ENCODE assay signal across 12 mouse cellular contexts in genomic region chr15:79202575-79202974, GRCm38 (mm10). TPM values are rescaled to one million over a fixed set of nuclear protein-coding genes. Genes with fewer than 3 reads are reported as not detected.
A peak's percentile ranks its signal among the peaks of the same experiment; 100 is the strongest.
DNase-seq lines count a peak whose midpoint lies in the region; ATAC-seq and TF ChIP-seq lines count a peak whose summit lies in the region.
"Had no signal": no experiment of that assay in that cellular context is flagged by ENCODE, and none has a peak within 500 bp of the region (broad histone marks: within the 10 kb centered on the region; RNA-seq: fewer than 3 reads in every experiment).

No protein-coding gene starts in this region.

- H3K4me3 ChIP-seq in forebrain, embryonic 14.5 days (ENCODE audit: low read depth, low read length), result no peak overlapping the region
- no peak overlapping the region for H3K4me3 ChIP-seq in limb, embryonic 14.5 days (replicated peaks; ENCODE audit: low read length)
- H3K4me3 ChIP-seq in kidney, embryonic 14.5 days (ENCODE audit: low read length), result no peak overlapping the region
- H3K4me3 ChIP-seq: liver, embryonic 12.5 days had no signal

- H3K27ac ChIP-seq in forebrain, embryonic 14.5 days (ENCODE audit: low read depth, low read length), result peak overlapping the region; percentile 70; the same call in 1 of the 2 replicates
- H3K27ac ChIP-seq in limb, embryonic 14.5 days (replicated peaks; ENCODE audit: low read depth, low read length), result 0 out of 2 replicates have a peak overlapping the region, but pooled peaks have one; percentile 52
- H3K27ac ChIP-seq in kidney, embryonic 14.5 days (ENCODE audit: low read depth, low read length), result no peak overlapping the region
- H3K27ac ChIP-seq: liver, embryonic 12.5 days had no signal

- no peak overlapping the region for H3K9ac ChIP-seq in forebrain, embryonic 14.5 days (ENCODE audit: low read length)
- H3K9ac ChIP-seq in limb, embryonic 14.5 days (ENCODE audit: low read depth, low read length, severe bottlenecking), result no peak overlapping the region
- no peak overlapping the region for H3K9ac ChIP-seq in kidney, embryonic 14.5 days (ENCODE audit: low read depth, low read length)
- H3K9ac ChIP-seq: liver, embryonic 12.5 days had no signal

- DNase-seq in right cerebral cortex, postnatal 10 days (ENCODE audit: low spot score in 2 of 2), result peak; percentile 50 to 61
- DNase-seq in right cerebral cortex, adult 18-20 months, result no peak
- peak; percentile 28 for DNase-seq in forebrain, embryonic 14.5 days (ENCODE audit: low spot score)
- DNase-seq in limb, embryonic 14.5 days (ENCODE audit: low spot score), result peak; percentile 13
- DNase-seq in urinary bladder, adult 18-20 months (ENCODE audit: low spot score in 2 of 2), result no peak
- DNase-seq in adrenal gland, adult 18-20 months (ENCODE audit: low spot score in 2 of 2), result no peak
- DNase-seq: cerebellum, adult 18-20 months had no signal

- peaks cover 12% of the 10 kb centered on the region for H3K4me1 ChIP-seq in forebrain, embryonic 14.5 days (ENCODE audit: control insufficient read depth, insufficient read depth, low read length)
- peaks cover 18% of the 10 kb centered on the region for H3K4me1 ChIP-seq in limb, embryonic 14.5 days (ENCODE audit: control insufficient read depth, insufficient read depth, low read length)
- H3K4me1 ChIP-seq in kidney, embryonic 14.5 days (ENCODE audit: control insufficient read depth, insufficient read depth, low read length), result peaks cover 3% of the 10 kb centered on the region

- TF ChIP-seq POLR2A in limb, embryonic 14.5 days (IDR thresholded peaks at IDR 0.05; ENCODE audit: borderline replicate concordance, extremely low read depth, insufficient read depth, insufficient read length), result no peak

- 0 out of 2 replicates have a peak overlapping the region, but pooled peaks have one; percentile 7 for H3K4me2 ChIP-seq in forebrain, embryonic 14.5 days (ENCODE audit: low read length)
- H3K4me2 ChIP-seq in limb, embryonic 14.5 days (replicated peaks; ENCODE audit: low read depth, low read length, severe bottlenecking), result no peak overlapping the region
- H3K4me2 ChIP-seq in kidney, embryonic 14.5 days (replicated peaks; ENCODE audit: low read depth, low read length), result no peak overlapping the region; the same call in 1 of the 2 replicates
- H3K4me2 ChIP-seq: liver, embryonic 12.5 days had no signal

- WGBS in forebrain, embryonic 14.5 days, result 51% methylated on average over 10 of the region's 10 CpGs
- WGBS in limb, embryonic 14.5 days, result 30% methylated on average over 10 of the region's 10 CpGs
- WGBS in kidney, embryonic 14.5 days, result 35% methylated on average over 10 of the region's 10 CpGs

- ATAC-seq in forebrain, embryonic 14.5 days, result peak; percentile 33
- peak; percentile 51 for ATAC-seq in limb, embryonic 14.5 days (ENCODE audit: low FRiP score, low read depth)
- ATAC-seq in kidney, embryonic 14.5 days (ENCODE audit: low FRiP score, low TSS enrichment), result no peak
- ATAC-seq: liver, embryonic 12.5 days had no signal

- no peaks in the 10 kb centered on the region for H3K9me3 ChIP-seq in forebrain, embryonic 14.5 days (replicated peaks; ENCODE audit: control insufficient read depth, low read length)
- no peaks in the 10 kb centered on the region for H3K9me3 ChIP-seq in limb, embryonic 14.5 days (ENCODE audit: control insufficient read depth, low read length)
- no peaks in the 10 kb centered on the region for H3K9me3 ChIP-seq in kidney, embryonic 14.5 days (ENCODE audit: control insufficient read depth, low read length)
- H3K9me3 ChIP-seq: G1E; liver, embryonic 12.5 days had no signal

- no peaks in the 10 kb centered on the region for H3K36me3 ChIP-seq in forebrain, embryonic 14.5 days (ENCODE audit: control insufficient read depth, insufficient read depth, low read length)
- H3K36me3 ChIP-seq in limb, embryonic 14.5 days (ENCODE audit: control insufficient read depth, insufficient read depth, low read length), result no peaks in the 10 kb centered on the region
- no peaks in the 10 kb centered on the region for H3K36me3 ChIP-seq in kidney, embryonic 14.5 days (ENCODE audit: control insufficient read depth, insufficient read depth, low read length)
- H3K36me3 ChIP-seq: G1E; liver, embryonic 12.5 days had no signal

- H3K27me3 ChIP-seq in forebrain, embryonic 14.5 days (replicated peaks; ENCODE audit: control insufficient read depth, insufficient read depth, low read length), result no peaks in the 10 kb centered on the region
- H3K27me3 ChIP-seq in limb, embryonic 14.5 days (ENCODE audit: control insufficient read depth, insufficient read depth, low read length), result no peaks in the 10 kb centered on the region
- no peaks in the 10 kb centered on the region for H3K27me3 ChIP-seq in kidney, embryonic 14.5 days (ENCODE audit: control insufficient read depth, insufficient read depth, low read length)

RNA-seq across cellular contexts. Expression of gene Pick1, which starts 26.4 kb away (rescaled TPM):
- 36.9 and 45.3 TPM in 2 replicates for polyA plus RNA-seq in forebrain, embryonic 14.5 days (2014; fragmentation: Nextera tagmentation; extraction: Ambion mirVana)
- polyA plus RNA-seq in limb, embryonic 14.5 days (2012; rRNA removed), result 82.4 and 82.6 TPM in 2 replicates
- 23.3 and 25.7 TPM in 2 replicates for polyA plus RNA-seq in limb, embryonic 14.5 days (2014; fragmentation: Nextera tagmentation; extraction: Ambion mirVana)
- 10 to 100 TPM; 15.7 to 18.4 TPM for total RNA-seq in adrenal gland, adult 18-20 months (2021)
- 25.8 and 31.4 TPM in 2 replicates for polyA plus RNA-seq in kidney, embryonic 14.5 days (2014; fragmentation: Nextera tagmentation; extraction: Ambion mirVana)

RNA-seq across cellular contexts. Expression of gene Gm49486, which starts 26.6 kb away (rescaled TPM):
- 0.69 and 0.98 TPM in 2 replicates for polyA plus RNA-seq in forebrain, embryonic 14.5 days (2014; fragmentation: Nextera tagmentation; extraction: Ambion mirVana)
- 1.5 and 2.6 TPM in 2 replicates for polyA plus RNA-seq in limb, embryonic 14.5 days (2012; rRNA removed)
- polyA plus RNA-seq in limb, embryonic 14.5 days (2014; fragmentation: Nextera tagmentation; extraction: Ambion mirVana), result 0.89 and 1.2 TPM in 2 replicates
- under 1 TPM in 1 of 2 experiments, not detected in 1; 0.29 TPM for total RNA-seq in adrenal gland, adult 18-20 months (2021)
- polyA plus RNA-seq in kidney, embryonic 14.5 days (2014; fragmentation: Nextera tagmentation; extraction: Ambion mirVana), result 0.21 and 0.61 TPM in 2 replicates
- polyA plus RNA-seq: G1E had no signal

RNA-seq across cellular contexts. Expression of gene Sox10, which starts 37.5 kb away (rescaled TPM):
- polyA plus RNA-seq in forebrain, embryonic 14.5 days (2014; fragmentation: Nextera tagmentation; extraction: Ambion mirVana), result 0.89 and 1.9 TPM in 2 replicates
- polyA plus RNA-seq in limb, embryonic 14.5 days (2012; rRNA removed), result 20.3 and 26.9 TPM in 2 replicates
- polyA plus RNA-seq in limb, embryonic 14.5 days (2014; fragmentation: Nextera tagmentation; extraction: Ambion mirVana), result 7.8 and 9.0 TPM in 2 replicates
- 1 to 10 TPM in 1 of 2 experiments, under 1 TPM in 1; 0.76 to 2.4 TPM for total RNA-seq in adrenal gland, adult 18-20 months (2021)
- polyA plus RNA-seq in kidney, embryonic 14.5 days (2014; fragmentation: Nextera tagmentation; extraction: Ambion mirVana), result 0.21 and 0.22 TPM in 2 replicates
- polyA plus RNA-seq: G1E had no signal

RNA-seq across cellular contexts. Expression of gene Slc16a8, which starts 52.0 kb away (rescaled TPM):
- polyA plus RNA-seq in forebrain, embryonic 14.5 days (2014; fragmentation: Nextera tagmentation; extraction: Ambion mirVana), result 0.60 and 0.83 TPM in 2 replicates
- polyA plus RNA-seq in limb, embryonic 14.5 days (2012; rRNA removed), result 0.16 and 0.35 TPM in 2 replicates
- polyA plus RNA-seq in limb, embryonic 14.5 days (2014; fragmentation: Nextera tagmentation; extraction: Ambion mirVana), result 0.51 and 0.66 TPM in 2 replicates
- total RNA-seq in adrenal gland, adult 18-20 months (2021), result not detected
- polyA plus RNA-seq in kidney, embryonic 14.5 days (2014; fragmentation: Nextera tagmentation; extraction: Ambion mirVana), result 0.39 and 0.50 TPM in 2 replicates
- total RNA-seq: G1E had no signal
- polyA plus RNA-seq: frontal cortex, adult 2 months; G1E; liver, embryonic 12.5 days; thymus, postnatal 0 days had no signal

Comparison
In these comparisons a context has a peak if more than half of its experiments do, and no peak if none do; other contexts are left out.
1. DNase-seq: peak in right cerebral cortex, postnatal 10 days (2 of 2), forebrain, embryonic 14.5 days (single experiment) and limb, embryonic 14.5 days (single experiment); none in right cerebral cortex, adult 18-20 months (single experiment), urinary bladder, adult 18-20 months (0 of 2) and adrenal gland, adult 18-20 months (0 of 2).